Mouse (Mus musculus) frontal cortex, postnatal 14 days (tissue): Measurements from ENCODE around the gene Gm11569.
"Not testable (repeated sequence)": the region's sequence is repeated elsewhere in the genome, so short reads cannot be mapped to it uniquely, and the experiment has no call there.

Experiments
- DNase-seq, 2 experiments: peaks; one replicate each; pipeline ENCODE4 v3.0.0; 2022; ENCODE audit warnings: low spot score in 2 of 2

Gene Gm11569

GRCm38 (mm10) chr11:99798832-99799231 is at the start of gene Gm11569:
Gm11569 (minus strand) TSS chr11:99798932.
- DNase-seq = not testable (repeated sequence)

GRCm38 (mm10) chr11:99846746-99847145 is 48.0 kb upstream of the Gm11569 start:
- DNase-seq = no peak

- no peak for DNase-seq
These were observed 43.5 kb upstream of the Gm11569 start for GRCm38 (mm10) chr11:99842185-99842584.

GRCm38 (mm10) chr11:99837966-99838365 is 39.2 kb upstream of the Gm11569 start, which contains the start of gene 2300003K06Rik:
2300003K06Rik (minus strand) TSS chr11:99838066.
- no peak for DNase-seq

GRCm38 (mm10) chr11:99815566-99815965 is 16.8 kb upstream of the Gm11569 start, which contains the start of gene Gm11564:
Gm11564 (minus strand) TSS chr11:99815666.
- not testable (repeated sequence) for DNase-seq

- not testable (repeated sequence) for DNase-seq
These were observed 11.1 kb upstream of the Gm11569 start, which contains the start of gene Krtap4-13 for GRCm38 (mm10) chr11:99809792-99810191. Krtap4-13 (minus strand) TSS chr11:99809892.

GRCm38 (mm10) chr11:99804346-99804745 is 5.6 kb upstream of the Gm11569 start, which contains the start of gene Gm11554:
Gm11554 (minus strand) TSS chr11:99804446.
- DNase-seq = not testable (repeated sequence)

GRCm38 (mm10) chr11:99793367-99793766 is 5.4 kb downstream of the Gm11569 start, which contains the start of gene Gm11596:
Gm11596 (minus strand) TSS chr11:99793467.
- DNase-seq = no peak

GRCm38 (mm10) chr11:99784900-99785299 is 13.8 kb downstream of the Gm11569 start, which contains the start of gene Krtap4-9:
Krtap4-9 (plus strand) TSS chr11:99785200.
- not testable (repeated sequence) for DNase-seq

GRCm38 (mm10) chr11:99780604-99781003 is 18.1 kb downstream of the Gm11569 start, which contains the start of gene Krtap4-8:
Krtap4-8 (minus strand) TSS chr11:99780704.
- no peak for DNase-seq

GRCm38 (mm10) chr11:99778401-99778800 is 20.3 kb downstream of the Gm11569 start:
- DNase-seq = no peak

GRCm38 (mm10) chr11:99772813-99773212 is 25.9 kb downstream of the Gm11569 start, which contains the start of gene Gm11595:
Gm11595 (minus strand) TSS chr11:99772913.
- not testable (repeated sequence) for DNase-seq

GRCm38 (mm10) chr11:99768410-99768809 is 30.3 kb downstream of the Gm11569 start:
- DNase-seq = no peak

GRCm38 (mm10) chr11:99758877-99759276 is 39.9 kb downstream of the Gm11569 start:
- no peak for DNase-seq
